In genomic region chr8:98752367-98752766, GRCm38 (mm10) we compare ENCODE assay signal across 10 mouse cellular contexts.
A peak's percentile ranks its signal among the peaks of the same experiment; 100 is the strongest.
DNase-seq lines count a peak whose midpoint lies in the region; ATAC-seq lines count a peak whose summit lies in the region.
"Had no signal": no experiment of that assay in that cellular context is flagged by ENCODE, and none has a peak within 500 bp of the region (broad histone marks: within the 10 kb centered on the region; RNA-seq: fewer than 3 reads in every experiment).

No protein-coding gene starts in this region.

- no peak overlapping the region for H3K27ac ChIP-seq in hindbrain, embryonic 14.5 days
- H3K27ac ChIP-seq in midbrain, embryonic 10.5 days (replicated peaks), result peak overlapping the region; percentile 67; the same call in 1 of the 2 replicates
- H3K27ac ChIP-seq in liver, embryonic 11.5 days (ENCODE audit: low read depth, low read length), result no peak overlapping the region
- H3K27ac ChIP-seq: liver, embryonic 15.5 days had no signal

- no peaks in the 10 kb centered on the region for H3K36me3 ChIP-seq in hindbrain, embryonic 14.5 days (replicated peaks; ENCODE audit: control insufficient read depth, insufficient read depth)
- H3K36me3 ChIP-seq in midbrain, embryonic 10.5 days, result no peaks in the 10 kb centered on the region
- H3K36me3 ChIP-seq in liver, embryonic 11.5 days (ENCODE audit: control insufficient read depth, insufficient read depth, low read length), result no peaks in the 10 kb centered on the region
- H3K36me3 ChIP-seq: liver, embryonic 15.5 days had no signal

- no peaks in the 10 kb centered on the region for H3K9me3 ChIP-seq in hindbrain, embryonic 14.5 days (ENCODE audit: control insufficient read depth, low read length)
- no peaks in the 10 kb centered on the region for H3K9me3 ChIP-seq in midbrain, embryonic 10.5 days (replicated peaks)
- no peaks in the 10 kb centered on the region for H3K9me3 ChIP-seq in liver, embryonic 11.5 days (ENCODE audit: control insufficient read depth, low read length)
- H3K9me3 ChIP-seq: liver, embryonic 15.5 days had no signal

- H3K9ac ChIP-seq in hindbrain, embryonic 14.5 days, result no peak overlapping the region
- H3K9ac ChIP-seq in liver, embryonic 11.5 days (ENCODE audit: low read depth, low read length), result no peak overlapping the region
- H3K9ac ChIP-seq: liver, embryonic 15.5 days had no signal

- peak; percentile 27; the same call in 1 of the 2 replicates for ATAC-seq in hindbrain, embryonic 14.5 days (ENCODE audit: low FRiP score)
- no peak for ATAC-seq in liver, embryonic 11.5 days (replicated peaks; ENCODE audit: low FRiP score)

- H3K4me2 ChIP-seq in hindbrain, embryonic 14.5 days (replicated peaks), result peak overlapping the region; percentile 24
- H3K4me2 ChIP-seq in liver, embryonic 11.5 days, result no peak overlapping the region
- H3K4me2 ChIP-seq: liver, embryonic 15.5 days had no signal

- WGBS in hindbrain, embryonic 14.5 days, result 13% methylated on average over 6 of the region's 6 CpGs
- 10% methylated on average over 6 of the region's 6 CpGs for WGBS in midbrain, embryonic 10.5 days
- WGBS in liver, embryonic 11.5 days, result 68% methylated on average over 6 of the region's 6 CpGs

- DNase-seq in brain, adult 2 months (ENCODE audit: low read depth, low spot score), result peak; percentile 36
- DNase-seq in cerebellum, adult 9-11 months, result peak; percentile 13
- no peak for DNase-seq in hindbrain, embryonic 14.5 days (ENCODE audit: low spot score)
- DNase-seq in midbrain, embryonic 10.5 days (ENCODE audit: low spot score), result peak; percentile 70
- no peak for DNase-seq in liver, embryonic 11.5 days (ENCODE audit: low spot score)
- DNase-seq in lung, postnatal 4 days, result no peak
- no peak for DNase-seq in adrenal gland, postnatal 4 days (ENCODE audit: low spot score in 2 of 2)
- DNase-seq in right cerebral cortex, postnatal 10 days (ENCODE audit: low spot score in 2 of 2), result no peak

- H3K4me3 ChIP-seq in hindbrain, embryonic 14.5 days (replicated peaks; ENCODE audit: low read length), result no peak overlapping the region
- no peak overlapping the region for H3K4me3 ChIP-seq in midbrain, embryonic 10.5 days
- no peak overlapping the region for H3K4me3 ChIP-seq in liver, embryonic 11.5 days (ENCODE audit: low read depth, low read length)
- H3K4me3 ChIP-seq: liver, embryonic 15.5 days had no signal

- H3K4me1 ChIP-seq in hindbrain, embryonic 14.5 days (replicated peaks; ENCODE audit: control insufficient read depth, insufficient read depth, low read length), result no peaks in the 10 kb centered on the region
- H3K4me1 ChIP-seq in midbrain, embryonic 10.5 days, result peaks cover 26% of the 10 kb centered on the region
- H3K4me1 ChIP-seq in liver, embryonic 11.5 days (replicated peaks; ENCODE audit: control insufficient read depth, insufficient read depth, low read length), result no peaks in the 10 kb centered on the region
- H3K4me1 ChIP-seq: liver, embryonic 15.5 days had no signal

- no peaks in the 10 kb centered on the region for H3K27me3 ChIP-seq in hindbrain, embryonic 14.5 days (ENCODE audit: control insufficient read depth, insufficient read depth, low read length)
- H3K27me3 ChIP-seq in midbrain, embryonic 10.5 days (ENCODE audit: low read depth, poor library complexity, severe bottlenecking), result no peaks in the 10 kb centered on the region
- no peaks in the 10 kb centered on the region for H3K27me3 ChIP-seq in liver, embryonic 11.5 days (replicated peaks; ENCODE audit: control insufficient read depth, insufficient read depth, low read length)
- H3K27me3 ChIP-seq: CH12.LX; liver, embryonic 15.5 days had no signal

Comparison
In these comparisons a context has a peak if more than half of its experiments do, and no peak if none do; other contexts are left out.
1. DNase-seq: peak in brain, adult 2 months (single experiment), cerebellum, adult 9-11 months (single experiment) and midbrain, embryonic 10.5 days (single experiment); none in hindbrain, embryonic 14.5 days (single experiment), liver, embryonic 11.5 days (single experiment), lung, postnatal 4 days (0 of 2), adrenal gland, postnatal 4 days (0 of 2) and right cerebral cortex, postnatal 10 days (0 of 2).